21 mouse cellular contexts compared by ENCODE assay signal in genomic region chr8:83186376-83186775, GRCm38 (mm10). TPM values are rescaled to one million over a fixed set of nuclear protein-coding genes. Genes with fewer than 3 reads are reported as not detected.
DNase-seq lines count a peak whose midpoint lies in the region; ATAC-seq lines count a peak whose summit lies in the region.
"Had no signal": no experiment of that assay in that cellular context is flagged by ENCODE, and none has a peak within 500 bp of the region (broad histone marks: within the 10 kb centered on the region; RNA-seq: fewer than 3 reads in every experiment).

No protein-coding gene starts in this region.

- no peaks in the 10 kb centered on the region for H3K27me3 ChIP-seq in forebrain, embryonic 16.5 days (replicated peaks; ENCODE audit: control insufficient read depth, insufficient read depth, low read length)
- H3K27me3 ChIP-seq in forebrain, embryonic 10.5 days (ENCODE audit: poor library complexity, severe bottlenecking) = no peaks in the 10 kb centered on the region
- H3K27me3 ChIP-seq in lung, embryonic 16.5 days (ENCODE audit: control insufficient read depth, insufficient read depth, low read depth, low read length) = no peaks in the 10 kb centered on the region
- H3K27me3 ChIP-seq: forebrain, embryonic 12.5 days; intestine, embryonic 15.5 days; liver, embryonic 15.5 days had no signal

- no peaks in the 10 kb centered on the region for H3K36me3 ChIP-seq in forebrain, embryonic 16.5 days (ENCODE audit: control insufficient read depth, insufficient read depth)
- no peaks in the 10 kb centered on the region for H3K36me3 ChIP-seq in forebrain, embryonic 10.5 days (replicated peaks)
- no peaks in the 10 kb centered on the region for H3K36me3 ChIP-seq in lung, embryonic 16.5 days (ENCODE audit: control insufficient read depth, insufficient read depth, low read length)
- H3K36me3 ChIP-seq: forebrain, embryonic 12.5 days; hindbrain, embryonic 10.5 days; intestine, embryonic 15.5 days; liver, embryonic 15.5 days had no signal

- 35% methylated on average over 6 of the region's 6 CpGs for WGBS in forebrain, embryonic 16.5 days
- 82% methylated on average over 6 of the region's 6 CpGs for WGBS in forebrain, embryonic 10.5 days
- 23% methylated on average over 6 of the region's 6 CpGs for WGBS in lung, embryonic 16.5 days

- no peak overlapping the region for H3K9ac ChIP-seq in forebrain, embryonic 16.5 days (replicated peaks; ENCODE audit: low read depth, low read length)
- H3K9ac ChIP-seq in lung, embryonic 16.5 days (ENCODE audit: low read length) = no peak overlapping the region
- H3K9ac ChIP-seq: forebrain, embryonic 12.5 days; intestine, embryonic 15.5 days; liver, embryonic 15.5 days had no signal

- no peaks in the 10 kb centered on the region for H3K9me3 ChIP-seq in forebrain, embryonic 16.5 days (ENCODE audit: control insufficient read depth, low read length)
- no peaks in the 10 kb centered on the region for H3K9me3 ChIP-seq in forebrain, embryonic 10.5 days
- no peaks in the 10 kb centered on the region for H3K9me3 ChIP-seq in lung, embryonic 16.5 days (ENCODE audit: control insufficient read depth, low read length)
- H3K9me3 ChIP-seq: forebrain, embryonic 12.5 days; hindbrain, embryonic 10.5 days; intestine, embryonic 15.5 days; liver, embryonic 15.5 days; megakaryocyte, embryonic 14.5 days had no signal

- H3K4me1 ChIP-seq in forebrain, embryonic 16.5 days (replicated peaks; ENCODE audit: control insufficient read depth, insufficient read depth, low read length) = peaks cover 20% of the 10 kb centered on the region
- peaks cover 24% of the 10 kb centered on the region for H3K4me1 ChIP-seq in forebrain, embryonic 10.5 days
- peaks cover 10% of the 10 kb centered on the region for H3K4me1 ChIP-seq in lung, embryonic 16.5 days (replicated peaks; ENCODE audit: control insufficient read depth, insufficient read depth, low read length)
- H3K4me1 ChIP-seq: liver, embryonic 15.5 days; megakaryocyte, embryonic 14.5 days had no signal

- H3K4me3 ChIP-seq in forebrain, embryonic 16.5 days (replicated peaks; ENCODE audit: low read length) = no peak overlapping the region
- H3K4me3 ChIP-seq in forebrain, embryonic 10.5 days = no peak overlapping the region
- no peak overlapping the region for H3K4me3 ChIP-seq in lung, embryonic 16.5 days (ENCODE audit: low read length)
- H3K4me3 ChIP-seq: forebrain, embryonic 12.5 days; hindbrain, embryonic 10.5 days; intestine, embryonic 15.5 days; liver, embryonic 15.5 days; megakaryocyte, embryonic 14.5 days had no signal

- no peak for ATAC-seq in forebrain, embryonic 16.5 days
- ATAC-seq in lung, embryonic 16.5 days (ENCODE audit: low read depth) = peak; percentile 78
- ATAC-seq: intestine, embryonic 15.5 days; midbrain, embryonic 16.5 days had no signal

- peak overlapping the region; percentile 65 for H3K27ac ChIP-seq in forebrain, embryonic 16.5 days (ENCODE audit: low read length)
- H3K27ac ChIP-seq in forebrain, embryonic 10.5 days = no peak overlapping the region
- H3K27ac ChIP-seq in lung, embryonic 16.5 days (ENCODE audit: low read length) = peak overlapping the region; percentile 15; the same call in 1 of the 2 replicates
- H3K27ac ChIP-seq: forebrain, embryonic 12.5 days; hindbrain, embryonic 10.5 days; intestine, embryonic 15.5 days; liver, embryonic 15.5 days had no signal

- no peak overlapping the region for H3K4me2 ChIP-seq in forebrain, embryonic 16.5 days (ENCODE audit: low read length)
- no peak overlapping the region for H3K4me2 ChIP-seq in lung, embryonic 16.5 days (ENCODE audit: low read depth, low read length)
- H3K4me2 ChIP-seq: forebrain, embryonic 12.5 days; intestine, embryonic 15.5 days; liver, embryonic 15.5 days had no signal

- no peak for DNase-seq in forebrain, embryonic 10.5 days (ENCODE audit: extremely low spot score, low spot score)
- peak; percentile 24 for DNase-seq in kidney, postnatal 10 days
- no peak for DNase-seq in kidney, postnatal 25 days
- DNase-seq in NIH3T3 (ENCODE audit: low read depth) = peak; percentile 71
- DNase-seq in gastrocnemius, adult 18-20 months (ENCODE audit: low spot score) = no peak
- DNase-seq in cerebellum, postnatal 10 days = no peak
- DNase-seq: adrenal gland, postnatal 36 days; cerebellum, adult 8-10 months; left cerebral cortex, postnatal 4 days; retina, postnatal 1 day; right cerebral cortex, postnatal 4 days; thymus, adult 2 months had no signal

RNA-seq across cellular contexts. Expression of gene Gm10645, which starts 20.4 kb away (rescaled TPM):
- 5.4 and 8.0 TPM in 2 replicates for polyA plus RNA-seq in forebrain, embryonic 16.5 days (2015; fragmentation: Nextera tagmentation; extraction: Ambion mirVana)
- polyA plus RNA-seq in forebrain, embryonic 10.5 days (2016; fragmentation: Nextera tagmentation; extraction: Ambion mirVana) = 1.4 and 2.3 TPM in 2 replicates
- polyA plus RNA-seq in lung, embryonic 16.5 days (2015; fragmentation: Nextera tagmentation; extraction: Ambion mirVana) = 0.23 and 0.89 TPM in 2 replicates
- not detected for total RNA-seq in gastrocnemius, adult 18-20 months (2021)
- total RNA-seq: granulocyte monocyte progenitor cell, adult 5-6 weeks had no signal

RNA-seq across cellular contexts. Expression of gene Tbc1d9, which starts 21.2 kb away (rescaled TPM):
- polyA plus RNA-seq in forebrain, embryonic 16.5 days (2015; fragmentation: Nextera tagmentation; extraction: Ambion mirVana) = 14.4 and 15.1 TPM in 2 replicates
- 2.4 and 3.6 TPM in 2 replicates for polyA plus RNA-seq in forebrain, embryonic 10.5 days (2016; fragmentation: Nextera tagmentation; extraction: Ambion mirVana)
- polyA plus RNA-seq in lung, embryonic 16.5 days (2015; fragmentation: Nextera tagmentation; extraction: Ambion mirVana) = 1.4 TPM in 2 replicates
- total RNA-seq in gastrocnemius, adult 18-20 months (2021) = 1 to 10 TPM in 1 of 2 experiments, under 1 TPM in 1; 0.64 to 1.3 TPM

Comparison
In these comparisons a context has a peak if more than half of its experiments do, and no peak if none do; other contexts are left out.
1. DNase-seq: peak in kidney, postnatal 10 days (single experiment) and NIH3T3 (single experiment); none in forebrain, embryonic 10.5 days (single experiment), kidney, postnatal 25 days (0 of 2), gastrocnemius, adult 18-20 months (single experiment) and cerebellum, postnatal 10 days (0 of 2).